Mouse (Mus musculus): ENCODE measurements around the gene Cpox.
A peak's percentile ranks its signal among the peaks of the same experiment; 100 is the strongest.

Cpox gene

DNA sequence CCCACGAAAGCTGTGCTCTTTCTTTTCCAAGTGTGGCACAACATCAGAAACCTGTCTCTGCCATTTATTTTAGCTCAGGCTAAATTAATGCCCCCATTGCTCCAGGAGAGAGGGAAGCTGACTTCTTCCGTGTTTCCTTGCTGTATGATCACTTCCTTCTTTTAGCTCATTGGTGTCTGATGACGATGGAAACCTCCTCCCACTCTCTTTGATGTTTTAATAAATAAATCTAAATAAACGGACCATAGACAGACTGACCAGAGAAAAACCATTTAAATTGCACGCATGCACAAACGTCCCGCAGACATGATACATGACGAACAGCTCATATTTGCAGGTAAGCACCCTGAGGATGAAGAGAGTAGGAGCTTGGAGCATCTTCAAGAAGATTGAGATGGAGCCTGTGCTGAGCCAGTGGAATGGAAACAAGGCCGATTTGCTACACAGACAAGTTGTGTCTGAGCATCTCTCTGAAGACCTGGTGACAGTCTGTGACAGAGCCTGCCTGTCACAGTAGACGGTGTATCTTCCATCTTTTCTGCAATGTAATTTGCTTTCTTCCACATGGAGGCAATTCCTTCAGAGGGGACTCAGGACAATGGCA, 32.3 kb downstream of the Cpox start:
- DNase-seq, result no peak

DNA sequence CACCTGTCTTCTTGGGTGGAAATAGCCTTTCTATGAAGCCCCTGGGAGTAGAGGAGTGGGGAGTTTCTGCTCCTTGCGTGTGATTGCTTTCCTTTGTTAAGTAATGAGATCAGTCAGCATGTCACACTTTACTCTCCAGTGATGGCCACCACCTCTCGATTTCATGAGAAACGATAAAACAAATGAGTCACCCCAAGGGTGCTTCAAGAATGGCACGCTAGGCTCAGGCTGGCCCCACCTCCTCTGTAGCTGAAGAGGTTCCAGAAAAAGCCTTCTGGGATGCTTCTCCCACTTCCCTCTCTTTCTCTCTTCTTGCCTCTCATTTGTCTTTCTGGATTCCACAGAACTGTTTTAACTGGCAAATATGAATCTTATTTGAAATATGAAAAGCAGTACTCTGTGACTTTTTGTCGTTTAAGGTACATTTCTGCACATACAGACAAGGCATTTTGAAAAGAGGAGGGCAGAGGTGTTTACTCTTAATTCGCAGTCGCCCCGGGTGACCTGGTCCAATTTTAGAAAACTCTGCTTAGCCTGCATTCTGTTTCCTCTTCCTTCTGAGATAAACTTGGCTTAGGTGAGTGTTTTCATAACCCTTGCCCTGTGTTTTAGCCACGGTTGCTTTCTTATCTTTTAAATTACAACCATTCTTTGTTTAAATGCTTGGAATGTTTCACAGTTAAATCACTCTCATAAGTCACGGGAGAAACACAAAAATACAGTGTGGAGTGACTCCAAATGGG, 33.5 kb downstream of the Cpox start:
- DNase-seq, result no peak

DNA sequence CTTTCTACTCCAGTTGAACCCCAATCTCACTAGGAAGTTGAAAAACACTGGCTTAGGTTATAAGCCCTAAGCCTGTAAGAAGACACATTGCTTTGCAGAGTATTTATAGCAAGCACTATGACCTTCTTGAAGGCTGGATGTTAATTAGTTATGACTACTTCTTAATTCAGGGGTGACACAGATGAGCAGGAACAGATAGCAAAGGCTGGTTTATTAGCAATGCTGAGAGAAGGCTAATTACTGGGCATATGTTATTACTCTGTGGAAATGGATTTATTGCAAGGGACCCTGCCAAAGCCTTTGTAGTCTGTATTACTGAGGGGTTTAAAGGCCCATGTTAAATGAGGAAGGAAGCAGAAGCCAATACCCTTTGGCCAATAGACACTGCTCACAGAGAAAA, 34.9 kb downstream of the Cpox start:
- DNase-seq, result no peak

DNA sequence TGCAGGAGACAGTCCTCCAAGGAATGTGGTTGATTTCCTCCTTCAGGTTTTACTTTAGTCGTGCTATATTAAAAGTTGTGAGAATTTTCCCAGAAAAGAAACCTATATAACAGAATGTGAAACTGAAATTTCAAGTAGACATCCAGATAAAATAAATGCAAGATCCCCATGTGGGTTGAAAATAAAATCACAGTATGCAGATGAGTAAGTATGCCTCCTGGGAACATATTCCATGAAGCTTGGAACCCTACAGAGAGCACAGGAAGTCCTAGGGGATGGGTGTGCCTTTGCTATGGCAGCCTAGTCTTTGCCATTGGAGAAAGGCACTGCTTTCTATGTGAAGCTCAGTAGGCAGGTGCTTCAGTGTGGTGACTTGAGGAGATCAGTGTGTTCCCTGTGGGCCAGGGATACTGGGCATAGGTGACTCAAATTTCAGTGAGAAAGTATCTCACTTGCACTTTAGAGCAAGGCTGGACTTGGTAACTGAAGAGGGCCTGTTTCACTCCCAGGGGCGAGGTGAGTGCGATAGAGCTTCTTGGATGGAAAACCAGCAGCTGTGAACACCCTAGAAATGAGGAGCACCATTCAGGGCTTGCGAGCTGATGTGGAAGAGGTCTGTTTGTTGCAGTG, 37.3 kb downstream of the Cpox start:
- DNase-seq, result no peak

DNA sequence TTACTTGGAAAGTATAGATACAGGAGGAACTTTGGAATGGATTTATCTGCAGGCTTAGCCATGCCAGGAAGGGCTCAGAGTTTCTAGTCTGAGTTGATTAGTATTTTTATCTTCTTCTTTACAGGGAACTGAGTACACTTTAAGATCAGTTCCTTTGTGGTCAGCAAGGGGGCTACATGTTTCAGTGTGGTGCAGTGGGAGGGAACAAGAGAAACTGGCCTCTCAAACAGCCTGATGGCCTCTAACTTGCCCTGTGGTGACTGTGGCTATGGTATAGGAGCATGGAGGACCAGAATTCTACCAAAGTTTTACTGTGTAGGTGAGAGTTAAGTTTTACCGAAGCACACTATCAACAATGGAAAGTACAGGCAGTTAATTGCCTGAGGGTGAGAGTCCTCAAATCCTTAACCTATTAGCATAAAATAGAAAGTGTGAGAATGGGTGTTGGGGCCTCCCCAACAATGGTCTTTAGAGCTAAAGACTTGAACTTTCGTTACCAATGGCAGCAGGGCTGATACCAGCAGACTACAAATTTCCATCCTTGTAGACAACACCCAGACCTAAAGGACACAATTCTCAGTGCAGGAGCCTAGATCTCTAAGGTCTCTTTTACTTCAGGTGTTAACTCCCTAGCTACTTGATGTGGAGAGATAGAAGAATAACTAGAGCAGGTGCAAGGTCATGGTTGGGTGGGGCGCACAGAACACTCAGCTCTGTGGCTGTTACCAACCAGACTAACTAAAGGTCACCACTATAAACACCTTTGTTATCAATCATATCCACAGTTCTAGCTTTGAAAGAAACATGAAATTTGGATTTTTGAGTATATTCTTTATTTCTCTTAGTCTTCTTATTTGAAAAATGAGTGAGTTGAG, 38.7 kb downstream of the Cpox start:
- DNase-seq, result no peak

DNA sequence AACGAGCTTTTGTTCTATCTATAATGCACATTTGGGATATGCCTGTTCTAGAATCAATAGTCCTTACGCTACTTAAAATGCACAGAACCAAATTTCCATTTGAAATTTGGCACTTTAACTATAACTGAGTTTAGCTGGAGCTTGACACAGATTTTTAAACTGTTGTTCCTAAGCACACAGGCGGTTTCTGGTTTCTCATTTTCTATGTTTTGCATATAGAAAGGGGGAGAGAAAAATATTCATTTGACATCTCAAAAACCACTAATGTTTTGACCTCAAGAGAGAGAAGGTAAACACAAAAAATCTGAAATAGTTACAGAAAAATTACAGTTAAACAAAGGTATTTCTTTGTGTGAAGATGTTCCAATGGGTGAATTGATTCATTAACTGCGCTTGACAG, 39.4 kb downstream of the Cpox start:
- no peak for DNase-seq

DNA sequence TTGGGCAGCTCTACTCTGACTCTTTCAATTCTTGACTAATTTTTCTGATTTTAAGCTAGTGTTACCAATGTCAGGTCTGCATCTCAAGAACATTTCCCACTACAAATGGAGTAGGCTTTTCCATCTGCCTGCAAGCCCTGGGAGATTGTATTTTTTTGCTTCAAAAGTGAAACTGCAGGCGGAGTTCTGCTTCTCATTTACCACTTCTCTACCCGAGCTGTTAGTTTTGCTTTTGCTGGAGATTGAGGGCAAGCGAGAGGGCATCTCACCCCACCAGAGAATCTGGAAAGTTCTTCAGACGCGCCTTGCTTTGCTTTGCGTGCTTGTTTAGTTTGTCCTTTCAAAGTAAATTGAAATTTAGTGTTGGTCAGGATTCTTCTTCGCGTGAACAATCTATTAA, 42.1 kb downstream of the Cpox start:
- no peak for DNase-seq

DNA sequence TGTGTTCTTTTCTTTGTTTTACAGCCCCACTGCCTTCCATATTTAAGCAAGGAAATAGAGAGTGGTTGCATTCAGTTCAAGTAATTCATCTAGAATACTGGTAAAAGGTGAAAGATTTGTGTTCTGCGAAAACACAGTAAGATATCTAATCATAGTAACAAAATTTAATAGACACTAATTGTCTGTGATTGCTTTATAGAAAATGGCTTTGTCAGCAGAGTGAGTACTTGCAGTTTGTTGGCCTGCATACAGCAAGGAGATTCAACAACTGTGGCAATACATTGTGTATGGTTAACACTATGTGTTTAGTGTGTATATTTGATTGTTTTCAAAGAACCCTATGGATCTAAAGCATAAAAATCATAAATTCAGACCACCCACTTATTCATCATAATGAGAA, 43.0 kb downstream of the Cpox start:
- DNase-seq, result no peak

DNA sequence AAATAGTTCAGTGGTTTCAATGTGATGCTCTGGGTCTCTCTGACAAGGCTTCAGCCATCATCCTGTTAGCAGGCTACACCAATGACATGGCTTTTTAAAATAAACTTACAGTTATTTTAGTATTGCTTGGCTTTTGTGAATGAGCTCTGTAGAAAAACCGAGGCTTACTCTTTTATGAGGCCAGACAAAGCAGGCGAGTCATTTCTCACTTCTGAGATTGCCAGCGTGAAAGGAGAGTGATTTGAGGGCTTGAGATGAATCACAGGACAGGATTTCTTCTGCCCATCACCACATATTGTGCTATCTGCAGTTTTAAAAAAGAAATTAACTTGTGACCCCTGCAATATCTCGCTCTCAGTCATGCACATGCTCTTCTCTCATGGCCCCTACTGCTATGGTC, 44.9 kb downstream of the Cpox start:
- DNase-seq, result no peak

DNA sequence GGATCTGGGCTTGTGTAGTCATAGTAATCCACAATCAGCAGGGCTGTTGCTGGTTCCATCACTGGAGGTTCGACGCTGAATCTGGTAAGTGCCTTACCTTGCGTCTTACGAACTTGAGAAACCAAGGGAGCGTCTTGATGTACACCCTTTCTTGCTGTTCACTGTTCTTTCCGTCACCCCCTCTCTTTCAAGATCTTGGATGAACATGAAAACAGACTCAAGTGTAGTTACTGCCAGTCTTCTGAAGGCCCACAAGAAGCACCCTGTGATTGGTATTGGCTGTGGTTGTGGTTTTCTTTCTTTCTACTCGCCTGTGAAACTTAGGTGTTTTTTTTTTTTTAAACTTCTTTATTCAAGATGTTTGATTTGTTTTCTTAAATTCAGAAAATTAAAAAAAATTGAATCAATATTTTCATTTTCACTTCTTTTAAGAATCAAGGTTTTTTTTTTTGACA, 48.6 kb downstream of the Cpox start, which contains the start of gene Gpr15:
Gene Gpr15 (minus strand): TSS at position 405 of the 455 bp plus-strand sequence.
- no peak for DNase-seq

DNA sequence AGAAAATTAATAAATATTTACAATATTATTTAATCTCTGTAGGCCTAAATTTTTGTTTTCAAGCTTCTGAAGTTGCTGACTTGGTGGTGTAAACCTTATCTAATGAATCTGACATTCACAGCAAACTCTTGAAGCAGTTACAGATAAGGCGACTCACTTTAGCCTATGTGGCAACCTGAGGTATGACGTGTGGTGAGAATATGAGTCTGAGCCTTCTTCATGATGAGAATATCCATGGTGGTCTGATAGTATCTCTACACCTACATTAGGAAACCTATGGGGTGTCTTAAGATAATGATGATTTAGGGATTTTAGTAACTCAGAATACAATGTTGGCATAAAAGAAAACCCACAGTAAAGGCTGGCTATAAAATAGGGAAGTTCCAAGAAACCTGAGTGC, 52.2 kb downstream of the Cpox start:
- DNase-seq, result no peak

DNA sequence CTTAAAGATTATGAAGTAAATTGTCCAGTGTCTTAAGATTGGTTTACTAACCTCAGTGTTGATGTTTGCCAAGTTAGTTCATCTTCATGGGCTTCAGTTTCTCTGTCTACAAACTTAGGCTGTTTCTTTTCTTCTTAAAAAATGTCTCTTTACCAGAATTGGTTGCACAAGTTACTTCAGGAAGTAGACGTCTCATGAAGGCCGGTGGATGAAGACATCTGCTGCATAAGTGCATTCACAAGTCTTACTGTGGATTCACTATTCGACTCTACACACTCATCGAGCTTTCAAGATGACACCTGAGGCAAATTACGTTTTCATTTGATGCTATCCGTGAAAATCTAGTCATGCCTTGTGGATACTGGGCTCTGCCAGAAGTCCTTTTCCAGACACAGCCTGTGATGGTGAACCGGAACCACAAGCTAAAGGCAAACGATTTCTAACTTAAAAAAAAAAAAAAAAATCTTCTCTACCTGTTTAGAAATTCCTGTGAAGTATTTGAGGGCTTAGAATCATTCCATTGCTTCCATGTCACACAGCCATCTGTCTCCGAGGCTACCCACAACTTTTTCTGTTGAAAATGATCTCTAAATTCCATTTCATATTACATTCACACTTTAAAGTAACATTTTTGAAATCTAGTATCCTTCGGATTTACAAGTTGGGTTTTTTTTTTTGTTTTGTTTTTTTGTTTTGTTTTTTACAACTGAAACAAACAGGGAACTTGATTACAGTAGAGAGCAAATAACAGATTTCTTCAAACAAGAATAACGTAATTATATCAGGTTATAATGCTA, 56.8 kb downstream of the Cpox start:
- no peak for DNase-seq

DNA sequence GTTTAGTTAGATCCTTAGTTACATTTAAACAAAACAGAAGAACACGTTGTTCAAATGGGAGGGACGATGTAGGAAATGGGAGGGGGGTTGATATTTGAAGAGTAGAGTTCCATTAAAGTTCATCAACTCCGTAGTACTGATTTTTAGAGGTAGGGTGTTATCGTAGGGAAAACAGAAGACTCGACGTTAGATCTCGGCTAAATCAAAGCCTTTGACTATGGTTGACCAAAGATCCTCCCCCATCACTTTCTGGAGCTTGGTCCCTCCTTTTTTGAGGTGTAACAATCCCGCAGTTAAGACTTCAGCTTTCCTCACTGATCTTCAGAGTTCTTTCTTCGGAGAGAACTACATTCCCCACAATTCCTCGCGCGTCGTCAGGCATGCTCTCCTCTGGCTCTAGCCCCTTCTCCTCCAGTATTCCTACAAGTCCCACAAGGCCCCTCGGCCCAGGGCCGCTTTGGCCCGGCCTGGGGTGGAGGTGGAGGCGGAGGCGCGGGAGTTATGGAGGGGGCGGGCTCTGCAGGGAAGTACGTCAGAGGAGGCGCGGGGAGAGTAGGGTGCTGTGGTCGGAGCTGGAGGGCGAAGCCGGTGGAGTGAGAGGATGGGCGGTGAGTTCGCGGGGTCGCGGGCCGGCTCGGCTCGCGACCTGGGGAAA, 57.5 kb downstream of the Cpox start, which contains the start of gene Cldnd1:
Gene Cldnd1 (plus strand): TSS at position 434 of the 655 bp plus-strand sequence.
- DNase-seq, result peak; percentile 96 to 98

DNA sequence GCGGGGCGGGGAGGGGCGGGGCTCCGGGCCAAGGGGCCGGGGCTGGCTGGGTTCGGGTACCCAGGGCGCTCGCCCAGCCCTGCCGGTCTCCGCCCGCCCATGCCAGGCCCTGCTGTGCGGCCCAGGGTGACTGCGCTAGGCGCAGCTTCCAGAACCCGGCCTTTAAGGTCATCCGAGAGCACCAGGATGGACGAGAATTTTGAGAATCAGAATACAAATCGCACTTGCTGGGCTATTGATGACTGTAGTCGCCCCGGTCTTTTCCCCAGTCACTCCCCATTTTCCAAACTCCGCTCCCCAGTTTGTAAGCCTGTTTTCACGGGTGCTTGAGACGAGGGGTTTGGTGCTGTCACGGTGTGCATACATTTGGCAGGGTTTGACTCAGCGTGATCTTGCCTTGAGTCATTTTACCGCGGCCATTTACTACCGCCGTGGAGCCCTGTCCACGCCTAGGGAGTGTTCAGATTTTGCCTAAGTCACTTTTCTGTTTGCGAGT, 58.1 kb downstream of the Cpox start:
- no peak for DNase-seq

DNA sequence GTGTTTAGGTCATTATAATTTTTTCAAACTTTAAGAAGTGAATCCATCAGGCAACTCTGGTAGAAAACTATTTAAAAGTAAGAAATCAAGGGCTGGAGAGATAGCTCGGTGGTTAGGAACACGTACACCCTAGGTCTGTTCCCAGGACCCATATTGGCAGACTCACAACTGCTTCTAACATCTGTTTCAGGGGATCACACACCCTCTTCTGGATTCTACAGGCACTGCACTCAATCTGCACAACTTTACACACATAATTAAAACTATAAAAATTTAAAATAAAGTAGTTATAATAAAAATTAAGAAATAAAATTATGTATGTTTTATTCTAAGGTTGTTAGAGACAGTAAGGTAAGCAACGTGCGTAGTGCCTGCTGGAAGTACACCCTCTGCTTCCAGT, 68.1 kb downstream of the Cpox start:
- DNase-seq, result no peak

DNA sequence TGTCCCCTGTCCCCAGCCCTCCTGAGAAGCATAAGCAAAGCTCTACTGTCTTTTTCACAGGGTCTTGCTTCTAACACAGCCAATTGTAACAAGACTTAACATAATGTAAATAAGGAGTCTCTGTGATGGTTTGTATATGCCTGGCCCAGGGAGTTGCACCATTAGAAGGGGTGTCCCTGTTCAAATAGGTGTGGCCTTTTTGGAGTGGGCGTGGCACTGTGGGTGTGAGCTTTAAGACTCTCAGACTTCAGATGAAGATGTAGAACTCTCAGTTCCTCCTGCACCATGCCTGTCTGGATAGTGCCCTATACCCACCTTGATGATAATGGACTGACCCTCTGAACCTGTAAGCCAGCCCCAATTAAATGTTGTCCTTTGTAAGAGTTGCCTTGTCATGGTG, 68.7 kb downstream of the Cpox start:
- no peak for DNase-seq

DNA sequence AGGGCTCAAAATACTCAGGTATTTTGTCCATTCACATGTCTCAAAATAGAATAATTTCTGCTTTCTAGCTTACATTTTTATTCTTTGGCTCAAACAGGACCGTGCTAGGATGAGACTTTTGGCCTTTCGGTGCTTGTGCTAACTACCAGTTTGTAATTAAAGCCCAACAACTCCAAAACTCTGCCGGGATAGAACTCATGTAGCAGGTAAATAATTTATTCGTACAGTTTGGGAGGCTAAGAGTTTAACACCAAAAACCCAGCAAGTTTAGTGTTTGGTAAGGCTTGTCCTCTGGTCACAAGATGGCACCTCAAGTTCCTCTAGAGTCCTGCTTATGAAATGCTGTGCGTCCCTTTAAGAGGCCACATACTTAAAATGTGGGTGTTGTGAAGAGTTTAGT, 70.7 kb downstream of the Cpox start:
- DNase-seq, result no peak

DNA sequence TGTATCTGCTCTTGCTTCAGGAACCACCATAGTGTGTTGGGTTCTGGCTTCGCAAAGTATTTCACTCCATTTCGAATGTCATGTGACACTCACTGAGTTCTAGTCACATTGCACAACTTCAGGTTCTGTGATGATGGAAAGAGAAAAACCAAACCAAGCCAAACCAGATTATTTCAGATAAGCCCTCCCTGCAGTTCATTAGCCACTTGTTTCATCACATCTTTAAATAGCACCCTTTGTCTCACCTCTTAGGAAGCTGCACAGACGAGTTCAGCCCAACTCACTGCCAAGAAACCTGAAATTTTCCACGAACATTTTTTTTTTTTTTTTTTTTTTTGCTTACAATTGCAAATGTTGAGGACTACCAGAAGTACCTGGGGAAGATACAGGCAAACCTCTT, 76.6 kb downstream of the Cpox start:
- DNase-seq, result no peak

DNA sequence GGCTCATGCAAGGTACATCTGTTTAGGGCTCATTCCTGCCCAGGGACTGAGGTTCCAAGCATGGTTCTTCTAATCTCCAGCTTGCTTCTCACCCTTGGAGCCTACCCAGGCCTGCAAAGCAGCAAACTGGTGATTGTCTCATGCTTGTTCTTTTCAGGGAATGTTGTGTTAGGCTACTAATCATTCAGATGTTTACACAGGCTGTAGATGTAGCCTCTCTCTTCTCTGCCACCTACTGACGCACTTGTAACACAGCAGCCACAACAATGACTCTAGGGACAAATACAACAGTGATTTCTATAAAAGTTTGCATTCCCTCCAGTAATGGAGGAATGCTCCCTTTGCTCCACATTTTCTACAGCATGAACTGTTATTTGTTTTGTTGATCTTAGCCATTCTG, 81.2 kb downstream of the Cpox start:
- no peak for DNase-seq

DNA sequence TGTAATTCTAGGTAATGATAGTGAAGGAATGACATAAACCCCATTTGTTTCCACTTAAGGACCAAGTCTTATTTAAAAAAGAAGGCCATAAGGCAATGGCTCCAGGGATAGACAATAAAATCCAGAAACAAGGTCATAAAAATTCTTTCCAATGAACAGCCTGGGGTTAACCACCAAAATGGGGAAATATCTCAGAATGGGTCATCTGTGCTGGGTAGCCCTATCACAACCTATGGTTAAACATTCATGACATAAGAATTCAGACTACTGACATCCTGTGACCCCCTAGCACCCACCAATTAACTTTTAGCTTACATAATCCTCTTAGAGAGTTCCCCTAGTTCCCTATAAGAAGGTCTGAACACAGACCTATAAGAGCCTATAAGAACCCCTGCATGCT, 86.1 kb downstream of the Cpox start:
- DNase-seq, result no peak

DNA sequence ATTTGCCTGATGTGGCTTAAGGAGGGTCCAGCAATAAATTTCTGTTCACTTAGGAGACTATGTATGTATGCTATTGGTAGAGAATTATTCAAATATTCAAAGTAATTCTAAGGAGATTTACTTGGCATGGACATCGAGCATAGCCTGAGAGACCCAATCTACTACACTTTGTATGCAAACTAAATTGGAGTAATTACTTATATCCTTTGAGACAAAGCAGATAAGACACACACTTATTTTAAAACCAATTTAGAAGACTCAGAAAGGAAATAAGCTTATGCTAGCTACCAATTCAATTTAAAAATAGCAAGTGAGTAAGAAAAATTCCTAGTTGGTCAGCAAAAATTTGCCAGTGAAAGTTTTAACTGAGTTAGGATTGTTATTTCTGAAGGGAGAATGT, 93.0 kb downstream of the Cpox start, which contains the start of gene Olfr172:
Gene Olfr172 (minus strand): TSS at position 101 of the 400 bp plus-strand sequence.
- DNase-seq, result no peak
